Mouse (Mus musculus) activated CD4-positive, CD25-positive, alpha-beta regulatory T cell, adult 9 weeks (primary cell): ENCODE measurements around the gene Lsm3. TPM values are rescaled to one million over a fixed set of nuclear protein-coding genes. Genes with fewer than 3 reads are reported as not detected.

Experiments used
- polyA plus RNA-seq: library from polyadenylated mRNA; unstranded; fragments of 100-300 nt; shearing (Covaris generic); gene quantifications from one replicate; pipeline ENCODE4 v1.2.1, GENCODE M21; 2017

Gene Lsm3
- 128 TPM for polyA plus RNA-seq

DNA sequence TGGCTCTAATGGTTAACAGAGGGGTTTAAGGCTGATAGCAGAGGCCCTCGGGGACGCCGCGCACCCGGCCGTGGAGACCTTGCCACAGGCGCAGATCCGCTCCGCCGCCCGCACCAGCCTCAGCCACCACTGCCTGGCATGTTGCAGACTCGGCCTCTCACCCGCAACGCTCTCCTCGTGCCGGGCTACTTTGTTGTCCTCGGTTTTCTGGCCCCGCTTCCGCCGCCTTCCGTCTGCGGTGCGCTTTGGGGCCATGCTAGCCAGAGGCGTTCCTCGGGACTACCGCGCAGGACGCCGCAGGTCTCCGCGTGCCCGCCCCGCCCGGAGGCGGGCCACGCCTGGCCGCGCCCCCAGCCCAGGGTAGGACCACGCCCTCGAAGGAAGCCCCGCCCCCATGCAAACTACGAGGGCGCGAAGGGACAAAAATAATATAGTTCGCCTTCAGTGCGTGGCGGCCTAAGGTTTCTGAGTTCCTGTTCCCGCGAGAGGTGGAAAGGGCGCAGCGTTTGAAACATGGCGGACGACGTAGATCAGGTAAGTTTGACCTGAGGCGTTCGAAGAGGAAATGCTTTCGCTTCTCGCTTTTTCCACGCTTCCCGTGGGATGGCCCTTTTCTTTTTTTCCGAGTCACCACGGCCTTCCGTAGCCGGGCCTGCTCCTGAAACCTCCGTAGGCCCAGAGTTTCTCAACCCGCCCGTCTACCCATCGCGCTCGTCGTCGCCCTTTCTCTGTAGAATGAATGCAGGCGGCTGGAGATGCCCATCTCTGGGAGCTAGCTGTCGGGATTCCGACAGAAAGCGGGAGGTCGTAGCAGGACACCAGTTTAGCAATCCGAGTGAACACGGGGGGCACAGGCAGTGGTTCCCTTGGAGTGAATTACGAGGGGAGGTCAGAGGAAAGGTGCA, at the start of gene Lsm3, which contains the start of gene Xpc:
Gene Lsm3, plus strand, starts transcription at position 384 of the 905 bp plus-strand sequence.
Gene Xpc, minus strand, starts transcription at position 344 of the 905 bp plus-strand sequence.

DNA sequence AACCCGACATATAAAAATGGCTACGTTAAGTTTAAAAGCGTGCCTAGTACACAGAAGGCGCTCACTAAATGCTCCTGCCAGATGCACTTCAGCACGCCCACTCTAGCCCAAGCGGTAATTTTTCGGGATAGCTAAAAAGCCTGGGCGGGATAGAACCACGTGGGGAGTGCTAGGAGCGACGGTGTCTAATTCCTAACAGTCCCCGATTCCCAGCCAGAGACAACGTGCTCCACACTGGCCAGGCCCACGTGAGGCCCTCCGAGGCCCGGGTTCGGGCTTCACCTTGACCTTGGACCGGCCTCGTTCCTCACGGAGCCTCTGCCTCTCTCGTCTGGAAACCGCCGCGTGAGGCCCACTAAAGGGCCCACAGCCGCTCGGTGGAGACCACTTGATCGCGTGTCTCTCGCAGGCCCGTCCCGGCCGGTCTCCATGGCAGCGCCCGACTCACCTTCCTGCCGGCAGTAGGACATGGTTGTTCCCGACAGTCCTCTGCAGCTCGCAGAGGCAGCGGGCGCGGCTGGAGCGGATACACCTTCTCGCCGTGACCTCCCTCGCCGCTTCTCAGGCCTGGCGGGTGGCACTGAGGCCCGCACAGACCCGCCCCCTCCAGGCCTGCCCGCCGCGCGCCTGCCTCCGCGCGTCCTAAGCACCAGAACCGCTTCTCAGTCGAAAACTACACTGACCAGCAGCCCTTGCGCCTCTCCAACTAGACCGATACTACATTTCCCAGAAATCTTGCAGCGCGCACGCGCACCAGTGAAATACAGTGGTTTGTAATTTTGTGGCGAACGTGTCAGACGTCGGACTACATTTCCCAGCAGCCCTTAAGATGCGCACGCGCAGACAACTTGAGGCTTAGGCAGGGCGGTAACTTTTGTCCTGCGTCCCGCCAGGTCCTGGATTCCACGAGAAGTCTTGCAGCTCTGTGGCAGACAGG, 42.6 kb upstream of the Lsm3 start, which contains the start of the genes Chchd4 and Tmem43:
Gene Chchd4, minus strand, starts transcription at position 679 of the 937 bp plus-strand sequence.
Gene Tmem43, plus strand, starts transcription at position 836 of the 937 bp plus-strand sequence.

Other genes starting within 250 kb of the Lsm3 start
- not detected for gene Wnt7a, start 104.6 kb upstream of the Lsm3 start, polyA plus RNA-seq
- 18.7 TPM for gene Chchd4, start 42.4 kb upstream of the Lsm3 start, polyA plus RNA-seq
- gene Tmem43, start 42.2 kb upstream of the Lsm3 start, polyA plus RNA-seq: 71.1 TPM
- gene Xpc, start within 50 bp of the Lsm3 start, polyA plus RNA-seq: 36.2 TPM
- gene Slc6a6, start 168.1 kb downstream of the Lsm3 start, polyA plus RNA-seq: 42.7 TPM